33 mouse cellular contexts compared by ENCODE assay signal in the genomic region with DNA sequence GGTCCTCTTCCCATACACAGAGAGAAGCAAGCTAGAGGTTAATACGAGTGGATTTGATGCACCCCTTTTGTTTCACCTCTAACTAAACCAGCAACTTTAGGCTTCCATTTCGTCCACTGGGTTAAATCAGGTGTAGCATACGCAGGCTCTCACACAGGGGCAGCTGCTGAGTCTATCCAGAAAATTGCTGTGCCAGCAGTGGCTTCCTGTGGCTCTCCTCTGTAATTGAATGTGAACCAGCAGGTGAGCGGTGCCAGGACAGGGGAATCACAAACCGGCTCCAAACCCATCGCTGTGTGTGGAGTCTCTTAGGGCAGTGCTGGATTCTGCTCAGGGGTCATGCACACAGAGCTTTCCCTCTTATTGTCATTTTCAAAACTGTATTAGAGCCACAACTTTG. TPM values are rescaled to one million over a fixed set of nuclear protein-coding genes. Genes with fewer than 3 reads are reported as not detected.
DNase-seq lines count a peak whose midpoint lies in the region; ATAC-seq lines count a peak whose summit lies in the region.
"Had no signal": no experiment of that assay in that cellular context is flagged by ENCODE, and none has a peak within 500 bp of the region (broad histone marks: within the 10 kb centered on the region; RNA-seq: fewer than 3 reads in every experiment).

No protein-coding gene starts in this region.

- no peak overlapping the region for H3K27ac ChIP-seq in embryonic facial prominence, embryonic 14.5 days (replicated peaks; ENCODE audit: low read depth, low read length)
- H3K27ac ChIP-seq in embryonic facial prominence, embryonic 10.5 days (replicated peaks): no peak overlapping the region
- no peak overlapping the region for H3K27ac ChIP-seq in forebrain, embryonic 14.5 days (ENCODE audit: low read depth, low read length)
- H3K27ac ChIP-seq: embryonic facial prominence, embryonic 13.5 days; forebrain, embryonic 10.5 days; forebrain, embryonic 13.5 days; gastrocnemius, adult 2 months; hindbrain, embryonic 14.5 days had no signal

- H3K9me3 ChIP-seq in embryonic facial prominence, embryonic 14.5 days (ENCODE audit: control insufficient read depth, low read length): no peaks in the 10 kb centered on the region
- H3K9me3 ChIP-seq in embryonic facial prominence, embryonic 10.5 days: no peaks in the 10 kb centered on the region
- no peaks in the 10 kb centered on the region for H3K9me3 ChIP-seq in forebrain, embryonic 14.5 days (replicated peaks; ENCODE audit: control insufficient read depth, low read length)
- H3K9me3 ChIP-seq: embryonic facial prominence, embryonic 13.5 days; forebrain, embryonic 10.5 days; forebrain, embryonic 13.5 days had no signal

- no peaks in the 10 kb centered on the region for H3K36me3 ChIP-seq in embryonic facial prominence, embryonic 14.5 days (ENCODE audit: control insufficient read depth, insufficient read depth, low read length)
- no peaks in the 10 kb centered on the region for H3K36me3 ChIP-seq in embryonic facial prominence, embryonic 10.5 days (replicated peaks)
- no peaks in the 10 kb centered on the region for H3K36me3 ChIP-seq in forebrain, embryonic 14.5 days (ENCODE audit: control insufficient read depth, insufficient read depth, low read length)
- H3K36me3 ChIP-seq: embryonic facial prominence, embryonic 13.5 days; forebrain, embryonic 10.5 days had no signal

- peak; percentile 57; the same call in 1 of the 2 replicates for ATAC-seq in embryonic facial prominence, embryonic 14.5 days (ENCODE audit: low read depth)
- ATAC-seq in forebrain, embryonic 14.5 days: no peak
- ATAC-seq: CD4-positive, CD25-positive, alpha-beta regulatory T cell, adult 4 months; forebrain, embryonic 13.5 days; forebrain, postnatal 0 days; intestine, embryonic 16.5 days had no signal

- no peaks in the 10 kb centered on the region for H3K27me3 ChIP-seq in embryonic facial prominence, embryonic 14.5 days (replicated peaks; ENCODE audit: control insufficient read depth, insufficient read depth, low read length)
- H3K27me3 ChIP-seq in embryonic facial prominence, embryonic 10.5 days (replicated peaks; ENCODE audit: low read depth, poor library complexity, severe bottlenecking): no peaks in the 10 kb centered on the region
- H3K27me3 ChIP-seq in forebrain, embryonic 14.5 days (replicated peaks; ENCODE audit: control insufficient read depth, insufficient read depth, low read length): no peaks in the 10 kb centered on the region
- H3K27me3 ChIP-seq: embryonic facial prominence, embryonic 13.5 days; forebrain, embryonic 13.5 days had no signal

- no peak overlapping the region for H3K4me3 ChIP-seq in embryonic facial prominence, embryonic 14.5 days (ENCODE audit: low read depth, low read length)
- H3K4me3 ChIP-seq in embryonic facial prominence, embryonic 10.5 days: no peak overlapping the region
- no peak overlapping the region for H3K4me3 ChIP-seq in forebrain, embryonic 14.5 days (ENCODE audit: low read depth, low read length)
- H3K4me3 ChIP-seq: embryonic facial prominence, embryonic 13.5 days; forebrain, embryonic 10.5 days; forebrain, embryonic 13.5 days; gastrocnemius, adult 2 months had no signal

- no peak overlapping the region for H3K9ac ChIP-seq in embryonic facial prominence, embryonic 14.5 days (ENCODE audit: low read depth, low read length)
- H3K9ac ChIP-seq in forebrain, embryonic 14.5 days (ENCODE audit: low read length): no peak overlapping the region
- H3K9ac ChIP-seq: embryonic facial prominence, embryonic 13.5 days; forebrain, embryonic 13.5 days; forebrain, postnatal 0 days; hindbrain, embryonic 14.5 days had no signal

- intact Hi-C loops in left cerebral cortex, postnatal 4 days (cut with DNase I): loop anchor here (10.0 kb wide), 1 partner anchor 136 kb away; no protein-coding TSS in a partner anchor
- intact Hi-C loops in left cerebral cortex, postnatal 10 days (cut with DNase I): no loop called here

- no peak overlapping the region for H3K4me2 ChIP-seq in embryonic facial prominence, embryonic 14.5 days (ENCODE audit: low read depth, low read length)
- H3K4me2 ChIP-seq in forebrain, embryonic 14.5 days (ENCODE audit: low read length): no peak overlapping the region
- H3K4me2 ChIP-seq: embryonic facial prominence, embryonic 13.5 days; forebrain, embryonic 13.5 days; heart, embryonic 11.5 days; hindbrain, embryonic 14.5 days had no signal

- 0 out of 2 replicates have a peak, but pooled peaks cover 6% of the 10 kb centered on the region for H3K4me1 ChIP-seq in embryonic facial prominence, embryonic 14.5 days (ENCODE audit: control insufficient read depth, insufficient read depth, low read length)
- no peaks in the 10 kb centered on the region; the same call in 1 of the 2 replicates for H3K4me1 ChIP-seq in embryonic facial prominence, embryonic 10.5 days
- no peaks in the 10 kb centered on the region for H3K4me1 ChIP-seq in forebrain, embryonic 14.5 days (ENCODE audit: control insufficient read depth, insufficient read depth, low read length)
- H3K4me1 ChIP-seq: forebrain, embryonic 10.5 days; forebrain, embryonic 13.5 days had no signal

- no peak for DNase-seq in embryonic facial prominence, embryonic 14.5 days (ENCODE audit: low spot score)
- no peak for DNase-seq in embryonic facial prominence, embryonic 10.5 days (ENCODE audit: low spot score)
- peak; percentile 7 for DNase-seq in left cerebral cortex, postnatal 4 days
- no peak for DNase-seq in left cerebral cortex, postnatal 10 days (ENCODE audit: extremely low spot score in 1 of 2, low spot score in 2 of 2)
- peak; percentile 4 for DNase-seq in retina, postnatal 1 day
- no peak for DNase-seq in retina, embryonic 14.5 days (ENCODE audit: low spot score)
- DNase-seq in forebrain, embryonic 14.5 days (ENCODE audit: low spot score): no peak
- DNase-seq: adrenal gland, adult 2 months; adrenal gland, postnatal 25 days; cerebellum, adult 18-20 months; cerebellum, adult 9-10 months; forebrain, postnatal 0 days; gastrocnemius, adult 2 months; gastrocnemius, postnatal 14 days; heart, adult 11 months; kidney, adult 18-20 months had no signal

- 52% methylated on average over 6 of the region's 6 CpGs for WGBS in embryonic facial prominence, embryonic 14.5 days
- 53% methylated on average over 6 of the region's 6 CpGs for WGBS in embryonic facial prominence, embryonic 10.5 days
- WGBS in forebrain, embryonic 14.5 days: 46% methylated on average over 6 of the region's 6 CpGs

RNA-seq across cellular contexts. Expression of gene Atp6v1g3, which starts 7.6 kb away (rescaled TPM):
- polyA plus RNA-seq in embryonic facial prominence, embryonic 14.5 days (2014; fragmentation: Nextera tagmentation; extraction: Ambion mirVana): 0.17 and 0.35 TPM in 2 replicates
- not detected in 2 replicates for polyA plus RNA-seq in embryonic facial prominence, embryonic 10.5 days (2016; fragmentation: Nextera tagmentation; extraction: Ambion mirVana)
- total RNA-seq in left cerebral cortex, postnatal 4 days (2021): not detected
- not detected for total RNA-seq in left cerebral cortex, postnatal 10 days (2021)
- polyA plus RNA-seq in forebrain, embryonic 14.5 days (2014; fragmentation: Nextera tagmentation; extraction: Ambion mirVana): not detected in 2 replicates
- total RNA-seq: adrenal gland, adult 2 months; adrenal gland, postnatal 25 days; common myeloid progenitor, adult 5-6 weeks; forebrain, postnatal 0 days; gastrocnemius, adult 2 months; gastrocnemius, postnatal 14 days; gastrocnemius, postnatal 4 days; heart, adult 8-10 months; heart, postnatal 25 days; hematopoietic stem cell, adult 5-6 weeks; MEL had no signal
- polyA plus RNA-seq: adrenal gland, adult 2 months; C2C12; embryonic facial prominence, embryonic 13.5 days; forebrain, embryonic 10.5 days; forebrain, embryonic 13.5 days; forebrain, postnatal 0 days; frontal cortex, adult 2 months; heart, embryonic 11.5 days; heart, embryonic 14.5 days; heart, postnatal 0 days; hindbrain, embryonic 14.5 days; intestine, embryonic 16.5 days had no signal

Comparison
In these comparisons a context has a peak if more than half of its experiments do, and no peak if none do; other contexts are left out.
1. DNase-seq: peak in left cerebral cortex, postnatal 4 days (single experiment) and retina, postnatal 1 day (single experiment); none in embryonic facial prominence, embryonic 14.5 days (single experiment), embryonic facial prominence, embryonic 10.5 days (single experiment), left cerebral cortex, postnatal 10 days (0 of 2), retina, embryonic 14.5 days (single experiment) and forebrain, embryonic 14.5 days (single experiment).